Mouse (Mus musculus) small intestine, adult 10 weeks (tissue): ENCODE results near the gene Uimc1. TPM values are rescaled to one million over a fixed set of nuclear protein-coding genes. Genes with fewer than 3 reads are reported as not detected.

Source experiments
- polyA plus RNA-seq: library from polyadenylated mRNA; stranded (reverse); fragments of 350-450 nt; fragmentation: Illumina TruSeq; extraction: RNeasy Lipid Tissue Mini Kit (QIAGEN cat#74804); gene quantifications from one replicate; pipeline ENCODE4 v1.2.3, GENCODE M21; 2014; ENCODE audit warnings: low replicate concordance

Gene Uimc1
- polyA plus RNA-seq = 41.0 TPM

DNA sequence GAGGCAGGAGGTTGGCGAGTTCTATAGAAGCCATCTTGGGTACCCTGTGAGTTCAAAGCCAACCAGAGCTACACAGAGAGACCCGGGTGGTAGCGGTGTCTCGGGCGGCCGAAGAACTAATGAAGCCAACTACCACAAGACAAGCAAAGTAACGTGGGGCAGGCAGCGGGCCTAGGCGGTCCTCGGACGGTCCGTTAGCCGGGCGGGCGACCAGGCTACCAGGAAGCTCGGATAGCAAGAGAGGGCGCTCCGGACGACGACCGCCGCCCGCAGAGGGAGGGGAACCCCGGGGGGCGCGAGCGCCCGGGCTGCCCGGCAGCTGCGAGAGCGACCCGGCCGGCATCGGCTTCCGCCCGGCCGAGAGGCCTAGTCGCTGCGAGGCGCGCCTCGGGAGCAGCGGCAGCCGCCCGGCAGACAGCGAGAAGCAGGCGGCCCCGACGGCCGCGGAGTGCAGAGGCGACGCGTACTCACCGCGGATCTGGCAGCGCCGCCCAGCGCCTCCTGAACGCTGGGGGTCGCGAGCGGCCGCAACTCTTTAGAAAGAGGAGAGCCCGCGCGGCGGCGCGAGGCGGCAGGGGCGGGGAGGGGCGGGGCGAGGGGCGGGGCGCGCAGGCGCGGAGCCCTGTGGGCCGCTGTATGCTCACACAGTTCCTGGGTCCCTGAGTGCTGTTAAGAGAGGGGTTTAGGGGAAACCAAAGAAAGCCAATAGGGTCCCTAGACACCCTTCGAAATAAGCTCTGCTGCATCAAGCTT, at the start of gene Uimc1:
TSS of gene Uimc1 (minus strand) at position 575 of the 753 bp plus-strand sequence.

DNA sequence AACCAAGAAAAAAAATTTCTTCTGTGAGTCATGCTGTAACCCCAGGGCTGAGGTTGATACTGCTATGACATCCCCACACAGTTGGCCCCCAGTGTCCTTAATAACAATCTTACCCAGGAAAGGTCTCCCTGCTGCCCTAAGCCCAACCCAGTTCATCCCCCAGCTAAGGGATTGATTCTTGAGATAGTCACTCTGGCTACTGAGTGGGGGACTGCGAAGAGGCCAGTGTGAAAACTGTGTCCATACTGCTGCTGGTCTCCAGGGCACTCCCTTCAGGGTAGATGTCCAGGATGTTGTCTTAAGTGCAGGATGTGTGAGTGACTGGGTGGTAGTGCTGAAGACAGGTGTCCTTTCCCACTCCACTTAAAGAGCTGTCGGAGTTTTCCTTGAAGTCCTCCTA, 33.3 kb upstream of the Uimc1 start, which contains the start of gene Gm17617:
TSS of gene Gm17617 (minus strand) at position 101 of the 400 bp plus-strand sequence.

DNA sequence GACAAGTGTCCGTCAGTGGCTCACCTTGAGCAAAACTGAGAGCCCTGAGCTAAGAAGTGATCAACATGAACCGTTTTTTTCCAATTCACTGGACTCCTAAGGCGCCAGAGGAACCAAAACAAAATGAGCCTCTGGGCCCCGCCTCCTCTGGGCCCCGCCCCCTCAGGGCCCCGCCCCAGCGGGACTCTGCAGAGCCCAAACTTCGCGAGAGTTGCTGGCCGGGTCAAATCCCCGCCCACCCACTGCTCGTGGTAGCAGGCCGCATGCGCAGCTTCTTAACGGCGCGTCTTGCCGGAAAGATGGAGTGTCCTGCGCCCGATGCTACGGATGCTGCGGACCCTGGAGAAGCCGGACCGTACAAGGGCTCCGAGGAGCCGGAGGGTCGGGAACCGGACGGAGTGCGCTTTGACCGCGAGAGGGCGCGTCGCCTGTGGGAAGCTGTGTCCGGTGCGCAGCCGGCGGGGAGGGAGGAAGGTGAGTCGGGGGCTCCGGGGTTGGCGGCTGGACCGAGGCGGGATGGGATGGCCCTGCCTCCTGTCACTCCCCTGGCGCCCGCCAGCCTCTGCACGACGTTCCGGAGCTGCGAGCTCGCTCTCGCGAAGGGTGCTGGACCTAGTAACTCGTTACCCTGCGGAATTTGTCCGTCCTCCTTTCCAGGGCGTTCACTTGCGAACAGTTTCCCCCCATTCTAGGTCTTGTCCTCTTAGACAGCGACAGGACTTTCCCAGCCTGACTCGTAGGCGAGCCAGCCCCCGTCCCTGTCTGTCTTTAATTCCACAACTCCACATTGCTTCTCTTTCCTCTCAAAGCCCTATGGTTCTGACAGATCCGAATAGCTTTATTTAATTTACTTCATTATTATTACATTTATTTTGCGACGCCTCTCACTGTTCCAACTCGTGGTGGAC, 5.2 kb upstream of the Uimc1 start, which contains the start of gene Zfp346:
TSS of gene Zfp346 (plus strand) at position 267 of the 908 bp plus-strand sequence.

DNA sequence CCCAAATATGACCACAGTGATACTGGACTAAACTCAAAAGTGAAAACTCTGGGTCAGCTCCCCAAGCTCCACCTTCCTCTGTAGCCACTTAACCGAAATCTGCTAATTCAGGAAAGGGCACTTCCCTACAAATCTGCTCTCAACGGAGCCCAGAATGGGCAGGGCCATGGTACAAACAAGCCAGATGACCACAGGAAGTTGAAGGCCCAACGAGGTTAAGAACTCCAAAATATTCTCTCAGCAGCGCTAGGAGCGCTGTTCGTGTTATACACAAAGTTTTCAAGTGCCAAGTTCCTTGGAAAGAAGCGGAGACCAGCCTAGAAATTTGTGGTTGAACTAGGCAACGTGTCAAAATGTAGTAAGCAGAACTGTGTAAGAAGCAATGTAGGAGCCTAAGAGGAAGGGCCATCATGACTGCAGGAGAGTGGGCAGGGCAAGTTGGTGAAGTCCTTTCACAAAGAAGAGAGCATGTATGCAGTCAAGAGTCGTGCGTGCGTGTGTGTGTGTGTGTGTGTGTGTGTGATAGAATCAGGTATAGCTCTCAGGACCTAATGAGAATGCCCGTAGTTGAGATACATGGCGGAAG, 78.8 kb downstream of the Uimc1 start, which contains the start of gene Hk3:
TSS of gene Hk3 (minus strand) at position 192 of the 586 bp plus-strand sequence.

Other genes with a start within 250 kb of the Uimc1 start
- not detected for gene Unc5a, start 150.9 kb downstream of the Uimc1 start, polyA plus RNA-seq
- gene Hk3, start 78.9 kb downstream of the Uimc1 start, polyA plus RNA-seq = not detected
- gene Zfp346, start 5.0 kb upstream of the Uimc1 start, polyA plus RNA-seq = 4.2 TPM
- not detected for gene Gm17617, start 33.2 kb upstream of the Uimc1 start, polyA plus RNA-seq
- not detected for gene Fgfr4, start 52.3 kb upstream of the Uimc1 start, polyA plus RNA-seq
- gene Nsd1, start 109.5 kb upstream of the Uimc1 start, polyA plus RNA-seq = 67.2 TPM
- gene Prelid1, start 220.2 kb upstream of the Uimc1 start, polyA plus RNA-seq = 12.0 TPM
- 13.8 TPM for gene Rab24, start 221.6 kb upstream of the Uimc1 start, polyA plus RNA-seq
- gene Mxd3, start 229.5 kb upstream of the Uimc1 start, polyA plus RNA-seq = 0.30 TPM